Mouse (Mus musculus) gastrocnemius, adult 18-20 months (tissue): ENCODE results near the gene Galnt12. TPM values are rescaled to one million over a fixed set of nuclear protein-coding genes. Genes with fewer than 3 reads are reported as not detected.
A peak's percentile ranks its signal among the peaks of the same experiment; 100 is the strongest.

Experiments
- DNase-seq: peaks from one replicate; pipeline ENCODE4 v3.0.0; 2021; ENCODE audit warnings: low spot score
- total RNA-seq, 2 experiments: library from RNA; stranded (reverse); gene quantifications; 2 replicates each; pipeline ENCODE4 v1.2.3; 2021

Gene Galnt12
- total RNA-seq, 2 experiments from 2014 or later = not detected

DNA sequence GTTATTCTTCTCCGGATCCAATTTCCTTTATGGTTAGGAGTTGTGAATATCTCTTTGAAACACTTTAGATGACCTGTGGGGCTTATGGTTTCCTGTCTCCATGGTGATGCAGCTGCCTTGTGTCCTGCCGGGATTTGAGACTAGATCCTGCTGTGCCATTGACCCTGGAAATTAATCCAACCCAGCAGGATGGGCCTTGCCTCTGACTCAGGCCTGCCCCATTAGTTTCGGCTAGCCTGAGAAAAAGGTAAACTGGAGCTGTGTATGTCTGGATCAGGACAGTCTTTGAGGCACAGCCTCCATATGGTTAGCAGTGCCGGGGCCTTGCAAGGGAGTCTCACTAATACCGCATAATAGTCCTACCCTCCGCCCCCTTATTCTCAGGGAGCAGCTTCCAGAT, 1.9 kb downstream of the Galnt12 start:
- no peak for DNase-seq

DNA sequence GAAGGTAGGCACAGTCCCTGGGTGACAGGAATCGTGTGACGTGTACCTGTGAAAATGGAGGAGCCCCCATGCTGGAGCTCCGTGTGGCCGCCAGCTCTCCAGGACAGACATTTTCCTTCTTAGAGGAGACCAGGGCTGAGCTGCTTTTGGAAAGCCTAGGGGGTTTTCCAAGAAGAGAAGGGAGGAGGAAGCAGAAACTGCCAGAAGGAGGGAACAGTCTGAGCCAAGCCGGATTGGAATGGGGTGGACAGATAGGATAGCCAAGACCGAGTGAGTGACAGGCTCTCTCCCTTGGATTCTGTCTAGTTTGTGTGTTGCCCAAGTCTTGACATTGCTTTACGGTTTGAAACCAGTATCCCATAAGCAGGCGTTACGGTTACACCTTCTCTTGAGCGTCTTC, 11.9 kb downstream of the Galnt12 start:
- peak; percentile 34 for DNase-seq

DNA sequence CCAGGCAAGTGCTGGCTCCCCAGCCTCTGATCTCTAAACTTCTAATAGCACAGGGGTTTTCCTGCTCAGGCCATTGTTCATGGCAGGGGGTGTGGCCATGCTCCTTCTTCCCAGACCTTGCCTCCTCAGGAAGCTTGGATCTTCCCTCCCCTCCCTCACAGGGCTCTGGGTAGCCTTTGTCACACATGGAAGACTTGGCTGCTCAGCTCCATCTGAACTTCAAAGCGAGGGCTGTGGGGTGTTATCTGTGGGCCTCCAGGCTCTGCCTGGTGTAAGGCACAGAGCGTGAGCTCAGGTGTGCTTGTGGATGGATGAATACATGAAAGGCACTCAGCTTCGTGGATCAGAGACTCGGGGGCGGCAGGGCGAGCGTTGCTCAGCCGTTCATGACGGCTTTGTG, 20.2 kb downstream of the Galnt12 start:
- DNase-seq = no peak

DNA sequence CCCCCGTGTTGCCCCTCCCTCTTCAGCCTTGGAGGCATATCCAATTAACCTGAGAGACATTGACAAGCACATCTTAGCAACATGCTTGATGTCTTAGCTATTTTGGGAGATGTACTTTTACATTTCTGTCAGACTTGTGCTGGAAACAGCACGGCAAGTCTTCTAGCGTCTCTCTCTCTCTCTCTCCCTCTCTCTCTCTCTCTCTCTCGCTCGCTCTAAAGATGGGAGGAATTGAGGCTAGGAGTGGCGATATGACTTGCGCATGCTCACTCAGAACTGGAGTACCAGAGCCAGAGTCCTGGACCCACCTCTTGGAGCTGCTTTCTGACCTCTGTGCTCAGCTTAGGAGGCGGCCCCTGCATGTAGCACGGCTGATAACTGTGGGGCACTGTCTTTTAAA, 20.9 kb downstream of the Galnt12 start:
- peak; percentile 42 for DNase-seq

GRCm38 (mm10) chr4:47122051-47122706, 30.5 kb downstream of the Galnt12 start:
- peak; percentile 57 for DNase-seq

GRCm38 (mm10) chr4:47124140-47124711, 32.5 kb downstream of the Galnt12 start:
- no peak for DNase-seq

DNA sequence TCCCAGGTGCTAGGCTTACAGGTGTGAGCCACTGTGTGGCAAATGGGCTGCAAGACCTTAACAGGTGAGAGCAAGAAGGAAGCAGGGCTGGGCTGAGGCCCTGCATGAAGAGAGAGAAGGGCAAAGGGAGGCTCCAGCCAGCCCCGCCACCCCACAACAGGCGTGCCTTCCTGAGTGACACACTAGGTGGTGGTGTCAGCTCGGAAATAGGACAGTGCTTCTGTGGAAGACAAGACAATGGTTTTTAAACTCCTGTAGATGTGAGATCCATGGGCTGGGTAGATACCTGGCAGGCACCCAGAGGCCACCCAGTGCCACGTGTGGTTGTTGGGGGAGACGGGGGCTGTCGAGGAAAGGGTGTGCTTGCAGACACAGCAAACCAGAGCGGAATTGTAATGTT, 36.8 kb downstream of the Galnt12 start:
- DNase-seq = no peak

- DNase-seq = peak; percentile 48
These were observed 37.9 kb downstream of the Galnt12 start for GRCm38 (mm10) chr4:47129572-47129971.

- no peak for DNase-seq
These were observed 38.7 kb downstream of the Galnt12 start for GRCm38 (mm10) chr4:47130111-47131050.

GRCm38 (mm10) chr4:47131931-47132330, 40.2 kb downstream of the Galnt12 start:
- DNase-seq = peak; percentile 40

GRCm38 (mm10) chr4:47132413-47132812, 40.7 kb downstream of the Galnt12 start:
- peak; percentile 73 for DNase-seq

GRCm38 (mm10) chr4:47136699-47137101, 45.0 kb downstream of the Galnt12 start:
- DNase-seq = peak; percentile 43

GRCm38 (mm10) chr4:47137479-47137878, 45.8 kb downstream of the Galnt12 start:
- peak; percentile 71 for DNase-seq

DNA sequence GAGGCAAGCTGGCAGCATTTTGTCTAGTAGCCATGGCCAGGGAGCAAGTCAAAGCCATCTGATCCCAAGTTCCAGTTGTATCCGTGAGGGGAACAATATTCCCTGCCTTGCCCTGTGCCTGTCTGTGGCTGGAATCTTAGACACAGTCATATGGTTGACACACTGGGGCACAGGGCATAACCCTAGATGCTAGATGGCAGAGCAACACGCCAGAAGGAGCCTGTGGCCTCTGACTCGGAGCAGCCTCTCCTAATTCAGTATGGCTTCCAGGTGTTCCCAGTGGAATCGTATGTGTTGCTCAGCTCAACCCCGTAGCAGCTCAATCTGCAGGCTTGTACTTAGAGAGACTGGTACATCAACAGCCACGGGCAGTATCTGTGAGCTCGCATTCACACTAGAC, 46.7 kb downstream of the Galnt12 start:
- no peak for DNase-seq

DNA sequence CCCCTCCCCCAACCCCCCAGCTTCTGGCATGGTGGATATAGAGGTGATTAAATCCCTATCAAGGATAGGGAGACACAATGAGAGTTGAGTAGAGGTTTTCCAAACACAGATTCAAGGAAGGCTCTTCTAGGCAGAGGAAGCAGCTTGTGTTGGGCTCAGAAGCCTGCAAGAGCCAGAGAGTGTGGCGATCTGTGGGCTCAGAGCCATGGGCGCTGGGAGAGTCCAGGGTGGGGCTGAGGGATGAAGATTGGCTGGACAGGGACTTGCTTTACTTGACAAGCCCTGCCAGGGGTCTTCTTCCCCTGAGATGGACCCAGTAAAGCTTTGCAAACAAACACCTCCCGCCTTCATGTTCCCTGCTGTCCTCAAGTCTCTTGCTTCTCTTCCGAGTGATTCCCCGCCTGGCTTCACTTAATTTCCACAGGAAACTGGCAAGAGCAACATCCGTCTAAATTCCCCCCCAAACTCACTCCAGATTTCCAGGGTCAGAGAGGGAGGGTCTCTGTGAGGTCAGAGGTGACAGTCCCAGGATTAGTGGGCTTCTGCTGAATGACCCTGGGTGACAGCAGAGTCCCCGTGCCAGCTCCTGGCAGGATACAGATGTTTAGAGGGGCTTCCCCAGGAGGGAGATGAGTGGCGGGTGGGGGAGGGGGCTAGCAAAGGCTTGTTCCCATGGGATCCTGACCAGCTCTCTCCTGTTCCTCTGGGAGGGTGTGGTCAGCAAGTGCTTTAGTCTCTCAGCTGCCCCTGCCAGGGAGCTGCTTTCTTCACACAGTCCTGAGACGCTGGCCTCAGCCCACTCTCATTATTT, 47.5 kb downstream of the Galnt12 start:
- DNase-seq = no peak

GRCm38 (mm10) chr4:47140301-47140700, 48.6 kb downstream of the Galnt12 start:
- DNase-seq = no peak

DNA sequence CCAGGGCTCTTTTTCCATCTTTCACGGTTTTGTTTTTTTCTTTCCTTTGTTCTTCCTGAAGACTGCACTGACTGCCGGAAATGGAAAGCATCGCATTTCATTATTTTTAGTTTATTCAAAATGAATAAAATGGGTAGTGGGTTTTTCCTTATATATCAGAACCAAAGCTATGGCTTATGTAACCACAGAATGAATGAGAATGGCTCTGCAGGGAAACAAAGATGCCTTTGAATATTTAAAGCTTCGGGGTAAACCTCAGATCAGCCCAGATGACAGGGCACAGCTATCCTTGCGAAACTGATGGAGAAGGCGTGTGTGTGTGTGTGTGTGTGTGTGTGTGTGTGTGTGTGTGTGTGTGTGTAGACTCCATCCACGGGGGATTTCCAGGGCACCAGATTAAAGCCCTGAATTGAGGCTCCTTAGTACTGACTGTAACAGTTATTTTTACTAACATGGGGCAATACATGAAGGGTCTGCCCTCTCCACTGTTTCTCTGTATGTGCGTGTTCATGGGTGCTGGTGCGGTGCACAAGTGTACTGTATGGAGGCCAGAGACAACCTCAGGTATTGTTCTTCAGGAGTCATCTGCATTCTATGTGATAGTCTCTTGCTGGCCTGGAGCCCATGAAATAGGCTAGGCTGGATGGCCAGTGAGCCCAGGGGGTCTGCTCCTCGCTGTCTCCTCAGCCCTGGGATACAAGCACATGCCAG, 49.9 kb downstream of the Galnt12 start:
- no peak for DNase-seq

GRCm38 (mm10) chr4:47143849-47144248, 52.1 kb downstream of the Galnt12 start:
- DNase-seq = no peak

GRCm38 (mm10) chr4:47145341-47145740, 53.6 kb downstream of the Galnt12 start:
- DNase-seq = no peak

GRCm38 (mm10) chr4:47146561-47146960, 54.9 kb downstream of the Galnt12 start:
- no peak for DNase-seq

DNA sequence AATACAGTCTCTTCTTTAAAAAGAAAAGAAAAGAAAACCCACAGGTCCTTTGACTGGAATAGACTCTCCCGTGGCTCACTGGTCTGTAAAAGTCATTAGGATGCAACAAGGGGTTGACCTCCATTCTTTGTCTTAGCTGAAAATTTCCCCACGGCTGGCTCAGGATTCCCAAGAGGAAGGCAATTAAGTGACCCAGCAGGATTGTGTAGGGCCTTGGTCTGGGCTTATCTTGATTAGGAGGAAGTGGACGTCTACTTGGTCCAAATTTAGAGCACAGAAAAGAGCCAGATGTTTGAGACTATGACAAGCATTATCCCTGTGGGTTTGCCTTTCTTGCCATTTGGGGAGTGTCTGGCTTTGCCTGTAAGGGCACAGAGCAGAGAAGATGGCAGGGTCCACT, 58.3 kb downstream of the Galnt12 start:
- no peak for DNase-seq
